Mouse (Mus musculus) cortical plate, adult 2 months (tissue): ENCODE measurements around the gene Cul9. TPM values are rescaled to one million over a fixed set of nuclear protein-coding genes. Genes with fewer than 3 reads are reported as not detected.

Experiments
- H3K27ac ChIP-seq: fragments of 200-500 bp; 2 replicates; pipeline ENCODE4 v1.5.1; 2012; ENCODE audit warnings: low read length, control low read depth, inconsistent platforms; ENCODE audit not compliant: insufficient read depth
- H3K4me1 ChIP-seq: fragments of 200-500 bp; 2 replicates; pipeline ENCODE4 v1.6.1; 2011; ENCODE audit warnings: low read length; ENCODE audit not compliant: control insufficient read depth, insufficient read depth
- H3K4me3 ChIP-seq: fragments of 200-500 bp; 2 replicates; pipeline ENCODE4 v1.5.1; 2011; ENCODE audit warnings: mild to moderate bottlenecking, low read length, control low read depth; ENCODE audit not compliant: insufficient read depth
- CTCF ChIP-seq: fragments of 200-500 bp; IDR thresholded peaks from 2 replicates; pipeline ENCODE4 v1.5.1; 2011; ENCODE audit warnings: mild to moderate bottlenecking, control low read depth, low read length; ENCODE audit not compliant: insufficient read depth; ENCODE audit errors: extremely low read depth
- POLR2A ChIP-seq: fragments of 200-500 bp; IDR thresholded peaks from 2 replicates; pipeline ENCODE4 v1.6.1; 2011; ENCODE audit warnings: mild to moderate bottlenecking, low read length, control low read depth; ENCODE audit not compliant: insufficient read depth; ENCODE audit errors: extremely low read depth
- polyA plus RNA-seq: library from polyadenylated mRNA; depleted of rRNA; stranded (reverse); fragments of >200 nt; gene quantifications from 2 replicates; pipeline ENCODE4 v1.2.3, GENCODE M21; 2012; rRNA removed

The Cul9 gene
- polyA plus RNA-seq, 1 experiment, result 60.0 TPM

- TF ChIP-seq POLR2A, result no peak
- no peak for TF ChIP-seq CTCF
- Histone ChIP-seq H3K4me1 (no peaks in the 10 kb centered on the region), H3K27ac (no peak overlapping the region), H3K4me3 (no peak overlapping the region)
These were observed 84.8 kb downstream of the Cul9 start for GRCm38 (mm10) chr17:46461347-46461746.

GRCm38 (mm10) chr17:46460673-46461072 is 85.5 kb downstream of the Cul9 start:
- H3K27ac ChIP-seq, result no peak overlapping the region
- TF ChIP-seq POLR2A (no peak), CTCF (no peak)
- H3K4me1 ChIP-seq, result peaks cover 2% of the 10 kb centered on the region; the same call in 1 of the 2 replicates
- no peak overlapping the region for H3K4me3 ChIP-seq

- no peak for TF ChIP-seq CTCF
- TF ChIP-seq POLR2A, result no peak
- H3K27ac ChIP-seq, result no peak overlapping the region
- H3K4me1 ChIP-seq, result peaks cover 5% of the 10 kb centered on the region; the same call in 1 of the 2 replicates
- H3K4me3 ChIP-seq, result no peak overlapping the region
These were observed 87.7 kb downstream of the Cul9 start for GRCm38 (mm10) chr17:46458439-46458838.

- H3K27ac ChIP-seq, result no peak overlapping the region
- TF ChIP-seq CTCF (peak; percentile 43), POLR2A (no peak)
- peaks cover 6% of the 10 kb centered on the region; the same call in 1 of the 2 replicates for H3K4me1 ChIP-seq
- no peak overlapping the region for H3K4me3 ChIP-seq
These were observed 88.4 kb downstream of the Cul9 start for GRCm38 (mm10) chr17:46457791-46458190.

GRCm38 (mm10) chr17:46455110-46455691 is 91.0 kb downstream of the Cul9 start:
- Histone ChIP-seq H3K4me1 (peaks cover 6% of the 10 kb centered on the region; the same call in 1 of the 2 replicates), H3K4me3 (no peak overlapping the region), H3K27ac (no peak overlapping the region)
- TF ChIP-seq POLR2A (no peak), CTCF (no peak)

GRCm38 (mm10) chr17:46454539-46454938 is 91.6 kb downstream of the Cul9 start:
- Histone ChIP-seq H3K4me1 (peaks cover 6% of the 10 kb centered on the region; the same call in 1 of the 2 replicates), H3K4me3 (no peak overlapping the region), H3K27ac (no peak overlapping the region)
- TF ChIP-seq CTCF, result no peak
- TF ChIP-seq POLR2A, result no peak

GRCm38 (mm10) chr17:46453970-46454411 is 92.2 kb downstream of the Cul9 start:
- TF ChIP-seq CTCF (no peak), POLR2A (no peak)
- Histone ChIP-seq H3K27ac (no peak overlapping the region), H3K4me3 (no peak overlapping the region; the same call in 1 of the 2 replicates), H3K4me1 (peaks cover 6% of the 10 kb centered on the region; the same call in 1 of the 2 replicates)

GRCm38 (mm10) chr17:46453302-46453948 is 92.8 kb downstream of the Cul9 start:
- Histone ChIP-seq H3K4me3 (no peak overlapping the region), H3K27ac (no peak overlapping the region), H3K4me1 (peaks cover 6% of the 10 kb centered on the region; the same call in 1 of the 2 replicates)
- no peak for TF ChIP-seq POLR2A
- TF ChIP-seq CTCF, result no peak

GRCm38 (mm10) chr17:46452683-46453082 is 93.5 kb downstream of the Cul9 start:
- Histone ChIP-seq H3K27ac (no peak overlapping the region), H3K4me1 (peaks cover 6% of the 10 kb centered on the region; the same call in 1 of the 2 replicates), H3K4me3 (no peak overlapping the region)
- TF ChIP-seq POLR2A, result no peak
- TF ChIP-seq CTCF, result no peak

Other genes starting within 250 kb of the Cul9 start
- 127 and 136 TPM in 2 replicates for gene Dlk2, start 249.0 kb downstream of the Cul9 start, polyA plus RNA-seq
- gene Abcc10, start 218.0 kb downstream of the Cul9 start, polyA plus RNA-seq, result 10.4 and 10.6 TPM in 2 replicates
- 29.4 and 29.6 TPM in 2 replicates for gene Zfp318, start 162.7 kb downstream of the Cul9 start, polyA plus RNA-seq
- 10.2 and 12.0 TPM in 2 replicates for gene Crip3, start 117.5 kb downstream of the Cul9 start, polyA plus RNA-seq
- gene Slc22a7, start 107.9 kb downstream of the Cul9 start, polyA plus RNA-seq, result 0.25 and 0.27 TPM in 2 replicates
- gene Ttbk1, start 58.7 kb downstream of the Cul9 start, polyA plus RNA-seq, result 56.2 and 57.3 TPM in 2 replicates
- 5.9 and 6.5 TPM in 2 replicates for gene Dnph1, start 49.7 kb downstream of the Cul9 start, polyA plus RNA-seq
- 89.1 and 90.0 TPM in 2 replicates for gene Srf, start 9.8 kb upstream of the Cul9 start, polyA plus RNA-seq
- 6.5 and 6.8 TPM in 2 replicates for gene Ptk7, start 83.1 kb upstream of the Cul9 start, polyA plus RNA-seq
- 20.0 and 20.6 TPM in 2 replicates for gene Klc4, start 99.6 kb upstream of the Cul9 start, polyA plus RNA-seq
- 46.2 and 52.6 TPM in 2 replicates for gene Mrpl2, start 99.8 kb upstream of the Cul9 start, polyA plus RNA-seq
- gene Cul7, start 103.9 kb upstream of the Cul9 start, polyA plus RNA-seq, result 25.8 and 27.4 TPM in 2 replicates
- 28.1 and 29.5 TPM in 2 replicates for gene Rrp36, start 128.0 kb upstream of the Cul9 start, polyA plus RNA-seq
- gene Mea1, start 132.4 kb upstream of the Cul9 start, polyA plus RNA-seq, result 154 and 157 TPM in 2 replicates
- gene Klhdc3, start 134.5 kb upstream of the Cul9 start, polyA plus RNA-seq, result 254 and 268 TPM in 2 replicates
- 97.4 and 98.9 TPM in 2 replicates for gene Ppp2r5d, start 158.7 kb upstream of the Cul9 start, polyA plus RNA-seq
- 48.4 and 50.8 TPM in 2 replicates for gene Pex6, start 165.1 kb upstream of the Cul9 start, polyA plus RNA-seq
- gene Gnmt, start 182.8 kb upstream of the Cul9 start, polyA plus RNA-seq, result 1.3 and 1.8 TPM in 2 replicates
- gene Cnpy3, start 205.8 kb upstream of the Cul9 start, polyA plus RNA-seq, result 93.6 and 95.9 TPM in 2 replicates
- 0.50 and 0.68 TPM in 2 replicates for gene Ptcra, start 217.3 kb upstream of the Cul9 start, polyA plus RNA-seq
- 18.6 and 20.5 TPM in 2 replicates for gene 2310039H08Rik, start 226.2 kb upstream of the Cul9 start, polyA plus RNA-seq
- gene Rpl7l1, start 236.3 kb upstream of the Cul9 start, polyA plus RNA-seq, result 43.6 and 48.0 TPM in 2 replicates